Mouse (Mus musculus) urinary bladder, postnatal 10 days (tissue): ENCODE measurements around the gene Ankub1.

Experiments
- DNase-seq: peaks from one replicate; pipeline ENCODE4 v3.0.0; 2022; ENCODE audit warnings: low spot score

Gene Ankub1

GRCm38 (mm10) chr3:57692719-57693118 is at the start of gene Ankub1:
Gene Ankub1, minus strand, starts transcription at chr3:57692799.
- no peak for DNase-seq

- no peak for DNase-seq
Measured at GRCm38 (mm10) chr3:57739830-57740229, 47.2 kb upstream of the Ankub1 start.

DNA sequence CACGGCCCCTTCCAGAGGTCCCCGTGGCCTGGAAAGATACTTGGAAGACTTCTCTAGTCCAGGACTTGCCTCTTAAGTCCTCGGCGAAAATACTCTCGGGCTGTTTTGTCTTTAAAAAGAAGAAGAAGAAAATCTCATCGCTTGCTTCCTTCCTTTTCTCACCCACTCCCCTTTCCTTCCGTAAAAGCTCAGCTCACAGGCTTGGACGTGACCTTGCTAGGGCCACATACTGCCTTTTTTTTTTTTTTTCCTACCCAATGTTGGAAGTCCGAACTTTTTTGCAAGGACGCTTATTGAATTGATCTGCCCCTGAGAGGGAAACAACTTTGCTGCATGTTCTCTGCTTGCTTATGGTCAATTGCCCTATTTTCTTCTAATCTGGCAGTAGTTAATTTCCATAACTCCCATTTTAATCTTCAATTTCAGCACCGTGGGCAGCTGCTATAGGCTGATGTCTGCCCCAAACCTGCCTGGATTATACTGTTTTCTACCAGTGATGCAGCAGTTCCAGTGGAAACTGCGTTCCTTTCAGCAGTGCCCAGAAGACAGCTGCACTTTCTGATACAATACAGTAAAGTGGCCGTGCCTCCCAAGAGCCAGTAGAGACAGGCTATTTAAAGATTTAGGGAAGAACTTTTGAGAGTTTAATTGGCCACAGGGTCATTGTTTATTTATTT is 44.0 kb upstream of the Ankub1 start:
- no peak for DNase-seq

- DNase-seq: peak; percentile 84
Measured at GRCm38 (mm10) chr3:57735511-57736370, 43.1 kb upstream of the Ankub1 start, which contains the start of gene Rnf13. Gene Rnf13, plus strand, starts transcription at chr3:57736062.

GRCm38 (mm10) chr3:57732206-57732915 is 39.8 kb upstream of the Ankub1 start:
- no peak for DNase-seq

GRCm38 (mm10) chr3:57714151-57714550 is 21.6 kb upstream of the Ankub1 start:
- DNase-seq: no peak

GRCm38 (mm10) chr3:57696779-57697178 is 4.2 kb upstream of the Ankub1 start:
- no peak for DNase-seq

- DNase-seq: no peak
Measured at GRCm38 (mm10) chr3:57696249-57696648, 3.6 kb upstream of the Ankub1 start.

- no peak for DNase-seq
Measured at GRCm38 (mm10) chr3:57691772-57692171, 827 bp downstream of the Ankub1 start.

DNA sequence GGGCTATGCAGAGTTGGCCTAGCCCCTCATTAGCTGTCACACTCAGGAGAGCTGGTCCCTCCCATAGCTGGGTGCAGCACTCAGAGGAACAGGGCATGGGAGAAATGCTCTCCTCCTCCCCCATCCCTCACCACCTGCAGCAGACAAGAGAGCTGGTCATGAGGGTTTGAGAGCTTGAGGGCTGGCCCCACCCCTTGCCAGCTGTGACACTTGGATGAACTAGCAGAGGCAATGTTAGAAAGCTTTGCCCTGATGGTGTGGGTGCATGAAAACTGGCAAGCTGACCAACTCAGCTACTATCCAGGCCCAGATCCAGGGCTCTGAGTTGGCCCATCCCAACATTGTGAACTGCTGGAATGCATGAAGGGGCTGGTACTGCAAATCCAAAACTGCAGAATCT is 14.8 kb downstream of the Ankub1 start:
- DNase-seq: no peak

GRCm38 (mm10) chr3:57674075-57674474 is 18.5 kb downstream of the Ankub1 start:
- no peak for DNase-seq

DNA sequence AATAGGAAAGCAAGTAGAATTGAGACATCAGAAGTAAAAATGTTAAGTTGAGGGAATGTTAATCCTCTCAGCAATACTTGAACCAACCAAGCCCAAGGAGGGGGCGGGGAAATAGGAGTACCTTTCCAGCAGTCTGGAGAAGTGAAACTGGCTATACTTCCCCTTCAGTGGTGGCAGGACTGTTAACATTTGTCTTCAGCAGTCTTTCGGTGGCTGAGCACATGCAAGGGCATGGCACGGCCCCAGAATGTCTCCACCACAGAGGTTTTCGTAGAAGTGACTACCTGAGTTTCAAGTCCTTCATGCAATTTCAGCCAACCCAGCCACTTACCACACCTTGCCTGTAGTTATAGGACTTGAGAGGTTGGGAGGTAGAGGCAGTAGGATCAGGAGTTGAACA is 19.0 kb downstream of the Ankub1 start:
- no peak for DNase-seq

DNA sequence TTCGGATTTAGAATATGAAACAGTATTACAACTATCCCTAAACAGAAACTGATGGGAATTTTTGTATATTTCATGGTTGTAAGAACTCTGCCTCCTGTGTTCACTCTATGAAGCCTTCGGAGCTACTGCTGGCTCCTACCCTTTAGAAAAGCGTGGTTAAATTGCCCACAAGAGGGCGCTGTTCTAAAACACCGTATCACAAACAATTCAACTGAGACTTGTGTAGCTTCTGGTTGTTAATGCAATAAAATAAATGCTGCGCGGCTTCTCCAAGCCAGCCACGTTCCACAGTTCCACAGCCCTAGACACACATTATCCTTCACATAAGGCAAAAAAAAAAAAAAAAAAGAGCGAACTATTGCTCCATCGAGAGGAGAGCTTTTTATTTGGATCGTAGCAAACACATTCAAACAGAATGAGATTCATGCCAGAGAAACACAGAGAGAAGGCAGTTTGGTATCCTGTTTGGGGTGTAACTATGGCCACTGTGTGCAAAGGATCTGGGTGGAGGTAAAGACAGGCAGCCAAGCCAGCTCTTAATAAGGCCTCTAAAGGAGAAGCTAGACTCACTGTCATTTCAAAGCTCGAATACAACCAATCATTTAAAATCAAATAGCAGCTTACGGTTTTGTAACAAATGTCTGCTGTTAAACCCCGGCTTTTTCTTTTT is 25.4 kb downstream of the Ankub1 start:
- no peak for DNase-seq

GRCm38 (mm10) chr3:57665880-57666279 is 26.7 kb downstream of the Ankub1 start:
- DNase-seq: no peak

DNA sequence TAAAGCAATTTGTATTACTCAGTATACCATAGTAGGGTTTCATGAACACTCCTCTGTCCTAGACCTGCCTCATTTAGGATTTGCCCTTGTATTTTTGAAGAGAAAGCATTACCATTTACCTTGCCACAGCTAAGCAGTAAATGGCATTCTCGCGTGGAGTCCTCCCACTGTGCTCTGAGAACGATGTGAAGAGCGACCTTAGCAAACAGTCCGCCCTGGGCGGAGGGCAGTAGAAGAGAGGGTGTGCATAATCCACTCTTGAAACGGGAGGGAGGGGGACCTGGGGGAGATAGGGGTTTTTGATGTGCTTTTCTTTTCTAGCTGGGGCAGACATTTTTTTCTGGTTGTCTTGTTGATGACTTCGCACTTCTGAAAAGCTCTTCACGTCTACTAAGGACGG is 27.9 kb downstream of the Ankub1 start:
- no peak for DNase-seq

DNA sequence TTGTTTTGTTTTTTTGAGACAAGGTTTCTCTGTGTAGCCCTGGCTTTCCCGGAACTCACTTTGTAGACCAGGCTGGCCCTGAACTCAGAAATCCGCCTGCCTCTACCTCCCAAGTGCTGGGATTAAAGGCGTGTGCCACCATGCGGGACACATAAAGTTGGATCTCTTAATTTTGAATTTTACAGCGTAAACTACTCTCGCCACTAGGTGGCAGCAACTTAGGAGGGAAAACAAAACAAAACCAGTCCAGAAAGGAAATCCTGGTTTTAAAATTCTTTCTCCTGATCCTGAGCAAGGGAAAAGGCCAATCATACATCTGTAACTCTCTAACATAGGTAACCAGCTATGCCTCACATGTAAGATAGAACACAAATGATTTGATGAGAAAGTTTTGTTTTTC is 28.9 kb downstream of the Ankub1 start:
- DNase-seq: no peak

DNA sequence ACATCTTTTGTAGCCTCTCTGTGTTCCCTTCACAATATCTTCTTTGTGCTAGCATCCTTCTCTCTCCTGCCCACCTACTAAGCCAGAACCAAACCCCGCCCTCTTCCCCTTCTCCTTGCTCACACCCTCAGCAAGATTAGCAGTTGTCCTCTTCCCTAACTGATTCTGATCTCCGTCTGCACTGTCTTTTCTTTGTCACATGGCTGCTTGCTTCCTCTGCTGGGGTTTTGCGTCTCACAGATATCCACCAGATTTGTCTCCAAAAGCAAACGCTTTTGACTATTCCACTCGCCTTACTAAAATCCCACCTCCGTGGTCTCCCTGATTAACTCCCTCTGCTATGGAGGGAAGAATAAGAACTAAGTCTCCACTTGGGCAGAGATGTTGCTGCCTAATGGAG is 34.0 kb downstream of the Ankub1 start:
- no peak for DNase-seq

- no peak for DNase-seq
Measured at GRCm38 (mm10) chr3:57653646-57654045, 39.0 kb downstream of the Ankub1 start.

- DNase-seq: no peak
Measured at GRCm38 (mm10) chr3:57652485-57652884, 40.1 kb downstream of the Ankub1 start.

DNA sequence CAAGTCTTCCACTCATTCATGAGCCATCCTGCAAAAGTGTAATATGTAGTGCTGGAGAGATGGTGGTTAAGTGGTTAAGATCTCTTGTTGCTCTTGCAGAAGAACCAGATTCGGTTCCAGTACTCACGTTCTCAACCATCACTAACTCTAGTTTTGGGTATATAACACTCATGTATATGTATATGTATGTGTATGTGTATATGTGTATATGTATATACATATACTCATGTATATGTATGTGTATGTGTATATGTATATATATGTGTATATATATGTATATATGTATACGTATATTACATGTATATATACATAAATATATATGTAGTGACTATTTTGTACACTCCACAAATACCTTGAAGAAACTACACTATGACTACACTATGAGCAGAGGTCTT is 40.7 kb downstream of the Ankub1 start:
- DNase-seq: no peak

- DNase-seq: peak; percentile 56
Measured at GRCm38 (mm10) chr3:57651231-57651864, 41.3 kb downstream of the Ankub1 start, which contains the start of gene Commd2. Gene Commd2, minus strand, starts transcription at chr3:57651715.

DNA sequence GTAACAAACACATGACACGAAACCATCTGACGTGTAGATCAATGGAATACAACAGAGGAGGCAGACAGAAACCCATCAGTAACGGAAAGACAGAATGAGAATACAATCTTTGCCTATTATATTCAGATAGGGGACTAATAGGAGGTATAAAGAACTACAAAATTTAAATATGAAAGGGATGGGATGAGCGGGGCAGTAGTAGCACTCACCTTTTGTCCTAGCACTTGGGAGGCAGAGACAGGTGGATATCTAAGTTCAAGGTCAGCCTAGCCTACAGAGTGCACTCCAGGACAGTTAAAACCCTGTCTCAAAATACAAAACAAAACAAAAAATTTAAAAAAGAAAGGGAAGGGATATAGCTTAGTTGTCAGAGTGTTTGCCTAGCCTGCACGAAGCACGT is 49.4 kb downstream of the Ankub1 start:
- DNase-seq: no peak
